In genomic region chr17:7568482-7568881, GRCm38 (mm10) we compare ENCODE assay signal across 35 mouse cellular contexts.
"Had no signal": no experiment of that assay in that cellular context is flagged by ENCODE, and none has a peak within 500 bp of the region (broad histone marks: within the 10 kb centered on the region; RNA-seq: fewer than 3 reads in every experiment).

No protein-coding gene starts in this region.

- H3K4me3 ChIP-seq: heart, embryonic 10.5 days; heart, embryonic 12.5 days; heart, embryonic 13.5 days; heart, embryonic 15.5 days; hindbrain, embryonic 10.5 days; hindbrain, embryonic 12.5 days; hindbrain, embryonic 13.5 days; hindbrain, embryonic 15.5 days; intestine, embryonic 15.5 days; kidney, embryonic 15.5 days; layer of hippocampus, adult 2 months; left cerebral cortex, adult 2 months had no signal

- H3K36me3 ChIP-seq: heart, embryonic 10.5 days; heart, embryonic 12.5 days; heart, embryonic 13.5 days; heart, embryonic 15.5 days; hindbrain, embryonic 10.5 days; hindbrain, embryonic 12.5 days; hindbrain, embryonic 13.5 days; hindbrain, embryonic 15.5 days; intestine, embryonic 15.5 days; kidney, embryonic 15.5 days had no signal

- DNase-seq: heart, postnatal 10 days; heart, postnatal 14 days; heart, postnatal 4 days; kidney, adult 11 months; kidney, adult 18-20 months; kidney, adult 2 months; kidney, adult 8-10 months; kidney, adult 9 months; kidney, postnatal 10 days; kidney, postnatal 14 days; kidney, postnatal 25 days; kidney, postnatal 36 days; kidney, postnatal 4 days; layer of hippocampus, adult 9-11 months; layer of hippocampus, postnatal 36 days had no signal

- H3K9ac ChIP-seq: heart, embryonic 12.5 days; heart, embryonic 13.5 days; heart, embryonic 15.5 days; hindbrain, embryonic 12.5 days; hindbrain, embryonic 13.5 days; hindbrain, embryonic 14.5 days; hindbrain, embryonic 15.5 days; intestine, embryonic 15.5 days; kidney, embryonic 15.5 days had no signal

- H3K9me3 ChIP-seq: heart, embryonic 10.5 days; heart, embryonic 12.5 days; heart, embryonic 13.5 days; heart, embryonic 15.5 days; hindbrain, embryonic 10.5 days; hindbrain, embryonic 12.5 days; hindbrain, embryonic 13.5 days; hindbrain, embryonic 15.5 days; intestine, embryonic 15.5 days; kidney, embryonic 15.5 days had no signal

- ATAC-seq: hindbrain, embryonic 16.5 days; hindbrain, postnatal 0 days; inflammation-experienced regulatory T-cells, adult 6 months; intestine, embryonic 15.5 days; intestine, embryonic 16.5 days; intestine, postnatal 0 days had no signal

- H3K4me2 ChIP-seq: heart, embryonic 11.5 days; heart, embryonic 12.5 days; heart, embryonic 13.5 days; heart, embryonic 15.5 days; hindbrain, embryonic 12.5 days; hindbrain, embryonic 13.5 days; hindbrain, embryonic 14.5 days; hindbrain, embryonic 15.5 days; intestine, embryonic 15.5 days; kidney, embryonic 15.5 days had no signal

- H3K27me3 ChIP-seq: heart, embryonic 12.5 days; heart, embryonic 13.5 days; heart, embryonic 15.5 days; hindbrain, embryonic 13.5 days; hindbrain, embryonic 15.5 days; intestine, embryonic 15.5 days; kidney, embryonic 15.5 days had no signal

- H3K27ac ChIP-seq: heart, embryonic 10.5 days; heart, embryonic 13.5 days; heart, embryonic 15.5 days; hindbrain, embryonic 10.5 days; hindbrain, embryonic 12.5 days; hindbrain, embryonic 13.5 days; hindbrain, embryonic 14.5 days; hindbrain, embryonic 15.5 days; hindbrain, postnatal 0 days; intestine, embryonic 15.5 days; kidney, embryonic 15.5 days; kidney, postnatal 0 days; layer of hippocampus, adult 2 months; left cerebral cortex, adult 2 months had no signal

- H3K4me1 ChIP-seq: heart, embryonic 10.5 days; heart, embryonic 12.5 days; heart, embryonic 13.5 days; heart, embryonic 15.5 days; hindbrain, embryonic 12.5 days; hindbrain, embryonic 13.5 days; hindbrain, embryonic 15.5 days; intestine, embryonic 15.5 days; kidney, embryonic 15.5 days had no signal
